Mouse (Mus musculus) thymus, postnatal 36 days (tissue): ENCODE data around the gene Smim22.

Experiments
- DNase-seq, 2 experiments: peaks; one replicate each; pipeline ENCODE4 v3.0.0; 2022; ENCODE audit warnings: mixed read lengths in 2 of 2

The Smim22 gene

GRCm38 (mm10) chr16:5007067-5007466 is at the start of gene Smim22:
Gene Smim22, plus strand, starts transcription at chr16:5007288.
- no peak for DNase-seq

GRCm38 (mm10) chr16:4957446-4957845 is 49.6 kb upstream of the Smim22 start:
- no peak for DNase-seq

- no peak for DNase-seq
These were observed 46.8 kb upstream of the Smim22 start for GRCm38 (mm10) chr16:4960260-4960659.

- DNase-seq: no peak
These were observed 43.7 kb upstream of the Smim22 start for GRCm38 (mm10) chr16:4963346-4963745.

GRCm38 (mm10) chr16:4963797-4964709 is 43.0 kb upstream of the Smim22 start, which contains the start of gene Anks3:
Gene Anks3, minus strand, starts transcription at chr16:4964205.
- peak; percentile 95 for DNase-seq

GRCm38 (mm10) chr16:4964731-4965391 is 42.2 kb upstream of the Smim22 start:
- no peak for DNase-seq

- DNase-seq: no peak
These were observed 41.5 kb upstream of the Smim22 start for GRCm38 (mm10) chr16:4965392-4966129.

- no peak for DNase-seq
These were observed 38.7 kb upstream of the Smim22 start for GRCm38 (mm10) chr16:4968426-4968825.

- DNase-seq: no peak
These were observed 37.8 kb upstream of the Smim22 start for GRCm38 (mm10) chr16:4969055-4969843.

- DNase-seq: no peak
These were observed 35.5 kb upstream of the Smim22 start for GRCm38 (mm10) chr16:4971626-4972025.

GRCm38 (mm10) chr16:4974521-4974920 is 32.6 kb upstream of the Smim22 start:
- DNase-seq: peak in 1 of 2 experiments; percentile 19

- no peak for DNase-seq
These were observed 30.9 kb upstream of the Smim22 start for GRCm38 (mm10) chr16:4976180-4976579.

- DNase-seq: no peak
These were observed 28.6 kb upstream of the Smim22 start for GRCm38 (mm10) chr16:4978275-4979051.

GRCm38 (mm10) chr16:4979755-4980380 is 27.2 kb upstream of the Smim22 start:
- peak; percentile 18 to 22 for DNase-seq

- no peak for DNase-seq
These were observed 22.4 kb upstream of the Smim22 start for GRCm38 (mm10) chr16:4984717-4985116.

- DNase-seq: no peak
These were observed 13.8 kb upstream of the Smim22 start for GRCm38 (mm10) chr16:4993276-4993675.

- DNase-seq: no peak
These were observed 9.5 kb upstream of the Smim22 start, which contains the start of gene Sept12 for GRCm38 (mm10) chr16:4997553-4997952. Gene Sept12, minus strand, starts transcription at chr16:4997852.

- DNase-seq: no peak
These were observed 8.1 kb upstream of the Smim22 start for GRCm38 (mm10) chr16:4998984-4999383.

- no peak for DNase-seq
These were observed 6.5 kb upstream of the Smim22 start for GRCm38 (mm10) chr16:5000611-5001010.

GRCm38 (mm10) chr16:5007492-5007891 is 404 bp downstream of the Smim22 start:
- no peak for DNase-seq

GRCm38 (mm10) chr16:5008076-5008475 is 988 bp downstream of the Smim22 start:
- no peak for DNase-seq
